Mouse (Mus musculus) myocyte (in vitro differentiated cells): Measurements from ENCODE around the gene Gipc2. TPM values are rescaled to one million over a fixed set of nuclear protein-coding genes. Genes with fewer than 3 reads are reported as not detected.
A peak's percentile ranks its signal among the peaks of the same experiment; 100 is the strongest.
"Not testable (repeated sequence)": the region's sequence is repeated elsewhere in the genome, so short reads cannot be mapped to it uniquely, and the experiment has no call there.

ENCODE experiments used
- H3K27me3 ChIP-seq: one replicate; pipeline ENCODE4 v1.6.1; 2011; ENCODE audit not compliant: control insufficient read depth, insufficient read depth, insufficient read length
- H3K36me3 ChIP-seq: one replicate; pipeline ENCODE4 v1.6.1; 2011; ENCODE audit not compliant: control insufficient read depth, insufficient read depth
- H3K4me2 ChIP-seq: one replicate; pipeline ENCODE4 v1.6.1; 2011; ENCODE audit warnings: low read depth, control low read depth
- H3K4me3 ChIP-seq: one replicate; pipeline ENCODE4 v1.5.1; 2011; ENCODE audit warnings: mild to moderate bottlenecking, control low read depth, moderate library complexity
- H3K79me2 ChIP-seq: one replicate; pipeline ENCODE4 v1.6.1; 2011; ENCODE audit not compliant: control insufficient read depth, insufficient read depth
- H3ac ChIP-seq: one replicate; pipeline ENCODE4 v1.6.1; 2011; ENCODE audit not compliant: control insufficient read depth, insufficient read length
- CEBPB ChIP-seq: IDR thresholded peaks from 2 replicates; pipeline ENCODE4 v1.6.1; 2011; ENCODE audit warnings: mild to moderate bottlenecking, moderate library complexity; ENCODE audit not compliant: poor library complexity, insufficient read depth, severe bottlenecking
- E2F4 ChIP-seq: IDR thresholded peaks from one replicate; pipeline ENCODE4 v1.6.1; 2011; ENCODE audit warnings: mild to moderate bottlenecking, control low read depth, moderate library complexity; ENCODE audit not compliant: insufficient read depth
- MAX ChIP-seq: IDR thresholded peaks from one replicate; pipeline ENCODE4 v1.6.1; 2011; ENCODE audit warnings: low read depth, mild to moderate bottlenecking, control low read depth
- MYOD1 ChIP-seq, 3 experiments: IDR thresholded peaks; one replicate each; pipeline ENCODE4 v1.6.1; 2011; ENCODE audit warnings: control low read depth in 2 of 3, low read depth in 2 of 3, mild to moderate bottlenecking in 2 of 3, moderate library complexity in 1 of 3; ENCODE audit not compliant: insufficient read length in 2 of 3, control insufficient read depth in 1 of 3
- MYOG ChIP-seq, 3 experiments: IDR thresholded peaks; one replicate each; pipeline ENCODE4 v1.6.1; 2011; ENCODE audit warnings: control low read depth in 2 of 3, low read depth in 2 of 3, mild to moderate bottlenecking in 2 of 3; ENCODE audit not compliant: insufficient read length in 2 of 3, control insufficient read depth in 1 of 3, insufficient read depth in 1 of 3
- POLR2A ChIP-seq: IDR thresholded peaks from one replicate; pipeline ENCODE4 v1.6.1; 2011; ENCODE audit warnings: low read depth, mild to moderate bottlenecking, control low read depth, moderate library complexity; ENCODE audit not compliant: insufficient read length
- POLR2AphosphoS2 ChIP-seq: IDR thresholded peaks from one replicate; pipeline ENCODE4 v1.6.1; 2011; ENCODE audit warnings: low read depth, control low read depth; ENCODE audit not compliant: insufficient read length
- REST ChIP-seq: IDR thresholded peaks from one replicate; pipeline ENCODE4 v1.6.1; 2011; ENCODE audit warnings: mild to moderate bottlenecking, control low read depth, moderate library complexity; ENCODE audit not compliant: insufficient read depth, insufficient read length
- SRF ChIP-seq: IDR thresholded peaks from one replicate; pipeline ENCODE4 v1.6.1; 2011; ENCODE audit warnings: low read depth; ENCODE audit not compliant: control insufficient read depth, insufficient read length
- TCF12 ChIP-seq: IDR thresholded peaks from one replicate; pipeline ENCODE4 v1.6.1; 2011; ENCODE audit warnings: mild to moderate bottlenecking, control low read depth; ENCODE audit not compliant: poor library complexity, insufficient read depth, severe bottlenecking
- TCF3 ChIP-seq: IDR thresholded peaks from one replicate; pipeline ENCODE4 v1.6.1; 2011; ENCODE audit warnings: low read depth, control low read depth; ENCODE audit not compliant: insufficient read length
- USF1 ChIP-seq: IDR thresholded peaks from one replicate; pipeline ENCODE4 v1.6.1; 2011; ENCODE audit warnings: low read depth, mild to moderate bottlenecking, control low read depth, moderate library complexity
- polyA plus RNA-seq: library from polyadenylated mRNA; unstranded; fragments of >200 nt; fragmentation: generic; extraction: Trizol; gene quantifications from one replicate; pipeline ENCODE4 v1.2.1, GENCODE M21; 2012; ENCODE audit warnings: missing spikeins

Gene Gipc2
- polyA plus RNA-seq, 1 experiment, result 0.16 TPM

DNA sequence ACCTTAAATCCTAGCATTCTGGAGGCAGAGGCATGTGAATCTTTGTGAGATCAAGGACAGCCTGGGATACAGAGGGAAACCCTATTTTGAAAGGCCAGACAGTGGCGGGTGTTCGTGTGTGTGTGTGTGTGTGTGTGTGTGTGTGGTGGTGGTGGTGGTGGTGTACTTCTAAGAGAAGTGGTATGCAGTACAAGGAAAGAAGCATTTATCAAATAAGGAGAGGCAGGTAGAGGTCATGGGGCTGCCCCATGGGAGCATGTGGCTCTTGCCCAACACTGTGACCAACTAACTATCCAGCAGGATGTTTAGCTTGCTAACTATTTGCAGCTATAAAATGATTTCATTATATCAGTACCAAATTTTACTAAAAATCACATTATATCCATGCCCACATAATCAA, 35.6 kb upstream of the Gipc2 start:
- TF ChIP-seq E2F4 (no peak), USF1 (no peak), SRF (no peak), TCF3 (no peak), CEBPB (no peak), TCF12 (no peak), REST (no peak)
- Histone ChIP-seq H3ac (no peak overlapping the region), H3K4me3 (no peak overlapping the region), H3K27me3 (no peaks in the 10 kb centered on the region), H3K4me2 (no peak overlapping the region), H3K79me2 (no peaks in the 10 kb centered on the region), H3K36me3 (no peaks in the 10 kb centered on the region)

DNA sequence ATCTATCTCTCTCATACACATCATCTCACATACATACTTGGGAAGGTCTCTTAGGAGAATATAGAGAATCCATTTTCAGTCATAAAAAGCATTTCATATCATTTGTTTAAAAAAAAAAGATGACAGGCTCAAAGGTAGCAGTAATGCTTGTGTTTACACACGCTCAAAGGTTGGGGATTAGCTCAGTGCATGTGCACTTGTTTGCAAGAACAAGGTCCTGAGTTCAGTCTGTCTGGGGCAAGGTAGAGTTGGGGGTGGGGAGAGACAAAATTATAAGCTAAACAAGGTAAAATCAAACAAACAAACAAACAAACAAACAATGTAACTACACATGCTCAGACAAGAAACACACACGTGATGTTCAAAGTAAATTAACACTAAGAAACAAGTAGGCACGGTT, 35.2 kb upstream of the Gipc2 start:
- Histone ChIP-seq H3ac (no peak overlapping the region), H3K27me3 (no peaks in the 10 kb centered on the region), H3K4me3 (no peak overlapping the region), H3K36me3 (no peaks in the 10 kb centered on the region), H3K4me2 (no peak overlapping the region), H3K79me2 (no peaks in the 10 kb centered on the region)
- no peak for TF ChIP-seq MYOG (IDR thresholded peaks at IDR 0.05; ENCODE audit: control insufficient read depth in 1 of 3, insufficient read depth in 1 of 3, insufficient read length in 2 of 3, low read depth in 2 of 3)
- no peak for TF ChIP-seq MAX

DNA sequence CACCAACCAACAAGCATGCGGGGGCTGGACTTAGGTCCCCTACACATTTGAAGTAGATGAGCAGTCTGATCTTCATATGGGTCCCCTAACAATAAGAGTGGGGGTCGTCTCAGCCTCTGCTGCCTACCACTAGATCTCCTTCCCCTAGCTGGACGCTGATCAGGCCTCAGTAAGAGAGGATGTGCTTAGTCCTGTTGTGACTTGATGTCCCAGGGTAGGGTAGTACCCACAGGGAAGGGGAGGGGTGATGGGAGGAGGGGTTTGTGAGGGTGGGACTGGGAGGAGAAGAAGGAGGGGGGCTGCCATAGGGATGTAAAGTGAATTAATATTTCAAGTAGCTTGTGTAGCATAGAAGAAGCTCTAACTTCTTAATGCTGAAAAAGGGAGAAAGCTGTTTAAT, 33.1 kb upstream of the Gipc2 start:
- TF ChIP-seq USF1 (no peak), MYOD1 (IDR thresholded peaks at IDR 0.05; ENCODE audit: control insufficient read depth in 1 of 3, insufficient read length in 2 of 3, low read depth in 2 of 3) (no peak), CEBPB (no peak), POLR2AphosphoS2 (no peak), TCF12 (no peak), E2F4 (no peak), MAX (no peak), SRF (no peak), TCF3 (no peak), REST (no peak), MYOG (IDR thresholded peaks at IDR 0.05; ENCODE audit: control insufficient read depth in 1 of 3, insufficient read depth in 1 of 3, insufficient read length in 2 of 3, low read depth in 2 of 3) (no peak), POLR2A (no peak)
- Histone ChIP-seq H3K4me3 (no peak overlapping the region), H3K36me3 (no peaks in the 10 kb centered on the region), H3K79me2 (no peaks in the 10 kb centered on the region), H3K4me2 (no peak overlapping the region), H3K27me3 (no peaks in the 10 kb centered on the region), H3ac (no peak overlapping the region)

DNA sequence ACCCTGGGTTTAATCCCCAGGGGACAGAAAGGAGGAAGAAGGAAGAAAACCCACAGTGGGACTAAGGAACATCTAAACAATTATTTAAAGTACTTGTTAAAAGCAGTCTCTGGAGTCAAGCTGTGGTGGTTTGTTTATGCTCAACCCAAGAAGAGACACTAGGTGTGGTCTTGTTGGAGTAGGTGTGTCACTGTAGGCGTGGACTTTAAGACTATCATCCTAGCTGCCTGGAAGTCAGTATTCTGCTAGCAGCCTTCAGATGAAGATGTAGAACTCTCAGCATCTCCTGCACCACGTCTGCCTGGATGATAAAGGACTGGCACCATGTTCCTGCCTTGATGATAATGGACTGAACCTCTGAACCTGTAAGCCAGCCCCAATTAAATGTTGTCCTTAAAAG, 31.2 kb upstream of the Gipc2 start:
- H3K27me3 ChIP-seq, H3K4me3 ChIP-seq, H3K4me2 ChIP-seq: not testable (repeated sequence)

DNA sequence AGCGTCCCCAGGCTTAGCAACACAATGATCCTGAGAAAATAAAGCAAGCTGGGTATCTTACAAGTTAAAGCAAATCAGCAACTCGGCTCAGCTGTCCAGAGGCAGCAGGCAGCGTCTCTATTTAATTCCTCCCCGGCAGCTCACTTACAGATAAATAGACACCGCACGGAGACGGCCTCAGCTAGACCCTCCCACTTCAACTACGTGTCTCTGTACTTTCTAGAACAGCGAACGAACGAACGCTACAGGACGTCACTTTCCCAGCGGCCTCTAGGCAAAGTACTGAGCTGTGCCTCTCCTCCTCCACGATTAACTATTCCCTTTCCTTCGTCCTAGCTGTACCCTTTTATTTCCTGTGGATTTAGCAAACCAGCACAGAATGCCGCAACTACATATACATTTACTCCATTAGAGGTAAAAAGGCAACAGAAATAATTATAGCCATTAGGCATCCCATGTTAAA, 27.6 kb upstream of the Gipc2 start:
- Histone ChIP-seq H3K4me2 (peak overlapping the region; percentile 79), H3K4me3 (peak overlapping the region; percentile 62), H3K36me3 (no peaks in the 10 kb centered on the region), H3ac (no peak overlapping the region), H3K27me3 (no peaks in the 10 kb centered on the region), H3K79me2 (peaks cover 48% of the 10 kb centered on the region)
- TF ChIP-seq SRF (no peak), MAX (no peak), POLR2AphosphoS2 (peak; percentile 94), CEBPB (no peak), TCF3 (no peak), E2F4 (no peak), USF1 (no peak), TCF12 (no peak), MYOD1 (IDR thresholded peaks at IDR 0.05; ENCODE audit: control insufficient read depth in 1 of 3, insufficient read length in 2 of 3, low read depth in 2 of 3) (no peak), REST (no peak), MYOG (IDR thresholded peaks at IDR 0.05; ENCODE audit: control insufficient read depth in 1 of 3, insufficient read depth in 1 of 3, insufficient read length in 2 of 3, low read depth in 2 of 3) (no peak), POLR2A (peak; percentile 82)

More for the DNA sequence above, 31.2 kb upstream of the Gipc2 start:
- not testable (repeated sequence) for H3ac ChIP-seq, H3K36me3 ChIP-seq
- H3K79me2 ChIP-seq, result peaks cover 12% of the 10 kb centered on the region

DNA sequence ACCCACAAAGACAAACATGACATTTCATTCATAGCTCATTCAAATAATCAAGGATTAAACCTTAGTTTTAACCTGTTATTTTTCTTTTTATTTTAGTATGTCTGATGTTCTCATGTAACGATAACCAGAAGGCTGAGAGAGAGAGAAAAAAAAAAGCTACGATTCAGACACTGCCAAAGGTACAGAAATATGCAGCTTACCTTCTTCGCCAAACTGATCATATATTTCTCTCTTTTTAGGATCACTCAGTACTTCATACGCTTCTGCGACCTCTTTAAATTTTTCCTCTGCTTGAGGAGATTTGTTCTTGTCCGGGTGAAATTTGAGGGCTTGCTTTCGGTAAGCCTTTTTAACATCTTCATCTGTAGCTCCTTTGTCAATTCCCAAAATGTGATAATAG, 27.1 kb upstream of the Gipc2 start:
- Histone ChIP-seq H3K27me3 (no peaks in the 10 kb centered on the region), H3ac (no peak overlapping the region), H3K79me2 (peaks cover 52% of the 10 kb centered on the region), H3K36me3 (no peaks in the 10 kb centered on the region), H3K4me2 (peak overlapping the region; percentile 79), H3K4me3 (peak overlapping the region; percentile 62)
- TF ChIP-seq TCF12, result no peak
- no peak for TF ChIP-seq CEBPB
- TF ChIP-seq SRF, result no peak
- TF ChIP-seq MAX, result no peak
- no peak for TF ChIP-seq MYOG (IDR thresholded peaks at IDR 0.05; ENCODE audit: control insufficient read depth in 1 of 3, insufficient read depth in 1 of 3, insufficient read length in 2 of 3, low read depth in 2 of 3)
- TF ChIP-seq E2F4, result no peak
- TF ChIP-seq MYOD1 (IDR thresholded peaks at IDR 0.05; ENCODE audit: control insufficient read depth in 1 of 3, insufficient read length in 2 of 3, low read depth in 2 of 3), result no peak
- TF ChIP-seq USF1, result no peak
- no peak for TF ChIP-seq POLR2AphosphoS2
- no peak for TF ChIP-seq TCF3
- TF ChIP-seq POLR2A, result no peak
- no peak for TF ChIP-seq REST
